Mouse (Mus musculus) ovary, adult 18-20 months (tissue): ENCODE measurements around the gene Pisd.

Experiments used
- DNase-seq: peaks from one replicate; pipeline ENCODE4 v3.0.0; 2022; ENCODE audit warnings: low spot score, mixed read lengths

Pisd gene

GRCm38 (mm10) chr5:32706226-32706780 is 79.1 kb downstream of the Pisd start:
- DNase-seq, result no peak

- no peak for DNase-seq
Measured at GRCm38 (mm10) chr5:32697208-32697867, 88.1 kb downstream of the Pisd start.

- no peak for DNase-seq
Measured at GRCm38 (mm10) chr5:32693411-32693810, 92.0 kb downstream of the Pisd start.
